9 mouse cellular contexts compared by ENCODE assay signal in the genomic region with DNA sequence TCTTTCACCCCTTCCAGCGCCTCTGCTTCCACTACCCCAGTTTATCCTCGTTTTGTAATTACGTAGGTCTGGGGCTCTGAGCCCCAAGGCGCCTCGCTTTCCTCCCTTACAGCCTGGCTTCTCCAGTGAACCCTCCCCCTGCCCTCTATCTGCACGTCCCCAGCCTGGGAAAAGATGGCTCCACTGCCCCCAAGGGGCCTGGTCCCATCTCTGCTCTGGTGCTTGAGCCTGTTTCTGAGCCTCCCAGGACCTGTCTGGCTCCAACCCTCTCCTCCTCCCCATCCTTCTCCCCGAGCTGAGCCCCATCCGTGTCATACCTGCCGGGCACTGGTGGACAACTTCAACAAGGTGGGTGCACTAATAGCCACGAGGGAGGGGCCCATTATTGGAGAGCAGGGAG. TPM values are rescaled to one million over a fixed set of nuclear protein-coding genes. Genes with fewer than 3 reads are reported as not detected.
A peak's percentile ranks its signal among the peaks of the same experiment; 100 is the strongest.
DNase-seq lines count a peak whose midpoint lies in the region; ATAC-seq lines count a peak whose summit lies in the region.
"Had no signal": no experiment of that assay in that cellular context is flagged by ENCODE, and none has a peak within 500 bp of the region (broad histone marks: within the 10 kb centered on the region; RNA-seq: fewer than 3 reads in every experiment).

No protein-coding gene starts in this region.

- H3K27me3 ChIP-seq in heart, embryonic 12.5 days (replicated peaks) = peaks cover 23% of the 10 kb centered on the region
- peaks cover 38% of the 10 kb centered on the region for H3K27me3 ChIP-seq in limb, embryonic 15.5 days
- H3K27me3 ChIP-seq in neural tube, embryonic 12.5 days (replicated peaks) = peaks cover 7% of the 10 kb centered on the region; the same call in 1 of the 2 replicates

- peaks cover 17% of the 10 kb centered on the region for H3K36me3 ChIP-seq in heart, embryonic 12.5 days
- H3K36me3 ChIP-seq in limb, embryonic 15.5 days = no peaks in the 10 kb centered on the region
- H3K36me3 ChIP-seq in neural tube, embryonic 12.5 days = peaks cover 9% of the 10 kb centered on the region

- 10% methylated on average over 10 of the region's 10 CpGs for WGBS in heart, embryonic 12.5 days
- WGBS in limb, embryonic 15.5 days = 12% methylated on average over 10 of the region's 10 CpGs
- 12% methylated on average over 10 of the region's 10 CpGs for WGBS in neural tube, embryonic 12.5 days

- no peaks in the 10 kb centered on the region for H3K9me3 ChIP-seq in heart, embryonic 12.5 days (replicated peaks)
- no peaks in the 10 kb centered on the region for H3K9me3 ChIP-seq in limb, embryonic 15.5 days
- H3K9me3 ChIP-seq in neural tube, embryonic 12.5 days = no peaks in the 10 kb centered on the region

- no peak for ATAC-seq in CD4-positive, CD25-positive, alpha-beta regulatory T cell, adult 4 months
- peak; percentile 41 for ATAC-seq in heart, embryonic 12.5 days (ENCODE audit: insufficient number of reproducible peaks, low FRiP score)
- ATAC-seq in limb, embryonic 15.5 days (ENCODE audit: insufficient number of reproducible peaks, low FRiP score, low TSS enrichment, low read depth) = no peak
- ATAC-seq in neural tube, embryonic 12.5 days (ENCODE audit: low FRiP score, low read depth) = peak; percentile 55

- H3K4me1 ChIP-seq in heart, embryonic 12.5 days (replicated peaks) = peaks cover 36% of the 10 kb centered on the region
- H3K4me1 ChIP-seq in limb, embryonic 15.5 days = peaks cover 24% of the 10 kb centered on the region
- H3K4me1 ChIP-seq in neural tube, embryonic 12.5 days = peaks cover 21% of the 10 kb centered on the region

- H3K4me2 ChIP-seq in heart, embryonic 12.5 days = peak overlapping the region; percentile 95
- peak overlapping the region; percentile 72 for H3K4me2 ChIP-seq in limb, embryonic 15.5 days
- peak overlapping the region; percentile 66 for H3K4me2 ChIP-seq in neural tube, embryonic 12.5 days (replicated peaks)

- peak overlapping the region; percentile 77 for H3K9ac ChIP-seq in heart, embryonic 12.5 days
- peak overlapping the region; percentile 35 for H3K9ac ChIP-seq in limb, embryonic 15.5 days
- H3K9ac ChIP-seq in neural tube, embryonic 12.5 days = peak overlapping the region; percentile 77

- H3K4me3 ChIP-seq in heart, embryonic 12.5 days = peak overlapping the region; percentile 69
- H3K4me3 ChIP-seq in limb, embryonic 15.5 days = peak overlapping the region; percentile 45
- peak overlapping the region; percentile 63 for H3K4me3 ChIP-seq in neural tube, embryonic 12.5 days

- H3K27ac ChIP-seq in heart, embryonic 12.5 days (ENCODE audit: poor library complexity, severe bottlenecking) = peak overlapping the region; percentile 91
- peak overlapping the region; percentile 63; the same call in 1 of the 2 replicates for H3K27ac ChIP-seq in limb, embryonic 15.5 days
- peak overlapping the region; percentile 75 for H3K27ac ChIP-seq in neural tube, embryonic 12.5 days

- DNase-seq in CD4-positive, CD25-positive, alpha-beta regulatory T cell, adult 2 months (ENCODE audit: low read depth, low spot score) = peak; percentile 43
- DNase-seq in thymus, postnatal 14 days = peak; percentile 37
- no peak for DNase-seq in thymus, adult 18-20 months
- no peak for DNase-seq in gastrocnemius, adult 8-10 months (ENCODE audit: low spot score in 2 of 2)

RNA-seq across cellular contexts. Expression of gene Creld1, which starts 0.6 kb away (rescaled TPM):
- polyA plus RNA-seq in CD4-positive, CD25-positive, alpha-beta regulatory T cell, adult 4 months (2017; shearing (Covaris generic)) = 1 to 10 TPM; 7.3 to 8.4 TPM
- 42.7 and 46.9 TPM in 2 replicates for polyA plus RNA-seq in heart, embryonic 12.5 days (2016; fragmentation: Nextera tagmentation; extraction: Ambion mirVana)
- polyA plus RNA-seq in limb, embryonic 15.5 days (2015; fragmentation: Nextera tagmentation; extraction: Ambion mirVana) = 22.1 and 27.2 TPM in 2 replicates
- polyA plus RNA-seq in neural tube, embryonic 12.5 days (2016; fragmentation: Nextera tagmentation; extraction: Ambion mirVana) = 58.0 and 62.5 TPM in 2 replicates
- 10 to 100 TPM; 46.7 to 56.2 (median 49.2) TPM for total RNA-seq in gastrocnemius, adult 8-10 months (2022)

RNA-seq across cellular contexts. Expression of gene Il17rc, which starts 12.5 kb away (rescaled TPM):
- not detected for polyA plus RNA-seq in CD4-positive, CD25-positive, alpha-beta regulatory T cell, adult 4 months (2017; shearing (Covaris generic))
- 4.5 and 4.7 TPM in 2 replicates for polyA plus RNA-seq in heart, embryonic 12.5 days (2016; fragmentation: Nextera tagmentation; extraction: Ambion mirVana)
- 58.4 and 63.5 TPM in 2 replicates for polyA plus RNA-seq in limb, embryonic 15.5 days (2015; fragmentation: Nextera tagmentation; extraction: Ambion mirVana)
- 2.4 and 3.0 TPM in 2 replicates for polyA plus RNA-seq in neural tube, embryonic 12.5 days (2016; fragmentation: Nextera tagmentation; extraction: Ambion mirVana)
- total RNA-seq in gastrocnemius, adult 8-10 months (2022) = 1 to 10 TPM; 3.9 to 7.5 (median 4.7) TPM

RNA-seq across cellular contexts. Expression of gene Prrt3, which starts 18.0 kb away (rescaled TPM):
- not detected for polyA plus RNA-seq in CD4-positive, CD25-positive, alpha-beta regulatory T cell, adult 4 months (2017; shearing (Covaris generic))
- 0.28 and 0.40 TPM in 2 replicates for polyA plus RNA-seq in heart, embryonic 12.5 days (2016; fragmentation: Nextera tagmentation; extraction: Ambion mirVana)
- 0.44 and 0.61 TPM in 2 replicates for polyA plus RNA-seq in limb, embryonic 15.5 days (2015; fragmentation: Nextera tagmentation; extraction: Ambion mirVana)
- 2.6 TPM in 2 replicates for polyA plus RNA-seq in neural tube, embryonic 12.5 days (2016; fragmentation: Nextera tagmentation; extraction: Ambion mirVana)
- total RNA-seq in gastrocnemius, adult 8-10 months (2022) = not detected
- total RNA-seq: hematopoietic stem cell, adult 5-6 weeks had no signal

RNA-seq across cellular contexts. Expression of gene Il17re, which starts 25.4 kb away (rescaled TPM):
- 1 to 10 TPM in 1 of 2 experiments, not detected in 1; 1.2 TPM for polyA plus RNA-seq in CD4-positive, CD25-positive, alpha-beta regulatory T cell, adult 4 months (2017; shearing (Covaris generic))
- polyA plus RNA-seq in heart, embryonic 12.5 days (2016; fragmentation: Nextera tagmentation; extraction: Ambion mirVana) = 0.94 and 1.3 TPM in 2 replicates
- 8.9 and 9.7 TPM in 2 replicates for polyA plus RNA-seq in limb, embryonic 15.5 days (2015; fragmentation: Nextera tagmentation; extraction: Ambion mirVana)
- 0.73 and 1.6 TPM in 2 replicates for polyA plus RNA-seq in neural tube, embryonic 12.5 days (2016; fragmentation: Nextera tagmentation; extraction: Ambion mirVana)
- total RNA-seq in gastrocnemius, adult 8-10 months (2022) = under 1 TPM; 0.12 to 0.44 (median 0.28) TPM

RNA-seq across cellular contexts. Expression of gene Jagn1, which starts 41.4 kb away (rescaled TPM):
- 10 to 100 TPM; 54.9 to 66.3 TPM for polyA plus RNA-seq in CD4-positive, CD25-positive, alpha-beta regulatory T cell, adult 4 months (2017; shearing (Covaris generic))
- 58.5 and 61.1 TPM in 2 replicates for polyA plus RNA-seq in heart, embryonic 12.5 days (2016; fragmentation: Nextera tagmentation; extraction: Ambion mirVana)
- 85.0 and 88.5 TPM in 2 replicates for polyA plus RNA-seq in limb, embryonic 15.5 days (2015; fragmentation: Nextera tagmentation; extraction: Ambion mirVana)
- 78.0 and 81.3 TPM in 2 replicates for polyA plus RNA-seq in neural tube, embryonic 12.5 days (2016; fragmentation: Nextera tagmentation; extraction: Ambion mirVana)
- 10 to 100 TPM; 27.4 to 30.4 (median 29.1) TPM for total RNA-seq in gastrocnemius, adult 8-10 months (2022)

Comparison
In these comparisons a context has a peak if more than half of its experiments do, and no peak if none do; other contexts are left out.
1. DNase-seq: peak in CD4-positive, CD25-positive, alpha-beta regulatory T cell, adult 2 months (single experiment) and thymus, postnatal 14 days (single experiment); none in thymus, adult 18-20 months (0 of 2) and gastrocnemius, adult 8-10 months (0 of 2).
2. ATAC-seq: peak in heart, embryonic 12.5 days (single experiment) and neural tube, embryonic 12.5 days (single experiment); none in CD4-positive, CD25-positive, alpha-beta regulatory T cell, adult 4 months (single experiment) and limb, embryonic 15.5 days (single experiment).
3. RNA of gene Il17rc, which starts 12.5 kb away (polyA plus RNA-seq): 58.4 to 63.5 TPM in limb, embryonic 15.5 days; 4.5 to 4.7 TPM in heart, embryonic 12.5 days, 2.4 to 3.0 TPM in neural tube, embryonic 12.5 days and not detected in CD4-positive, CD25-positive, alpha-beta regulatory T cell, adult 4 months; every median in the first group is over 10 times any median in the second.
4. Peak in every context shown above with its lines, with median percentiles within 50 percentile points of each other: H3K27ac ChIP-seq, H3K4me2 ChIP-seq, H3K4me3 ChIP-seq and H3K9ac ChIP-seq.